Mouse (Mus musculus): Measurements from ENCODE around the gene Ttc1. TPM values are rescaled to one million over a fixed set of nuclear protein-coding genes. Genes with fewer than 3 reads are reported as not detected.

Ttc1 gene
- polyA plus RNA-seq (2015; fragmentation: Nextera tagmentation; extraction: Ambion mirVana), result 54.6 and 58.3 TPM in 2 replicates

DNA sequence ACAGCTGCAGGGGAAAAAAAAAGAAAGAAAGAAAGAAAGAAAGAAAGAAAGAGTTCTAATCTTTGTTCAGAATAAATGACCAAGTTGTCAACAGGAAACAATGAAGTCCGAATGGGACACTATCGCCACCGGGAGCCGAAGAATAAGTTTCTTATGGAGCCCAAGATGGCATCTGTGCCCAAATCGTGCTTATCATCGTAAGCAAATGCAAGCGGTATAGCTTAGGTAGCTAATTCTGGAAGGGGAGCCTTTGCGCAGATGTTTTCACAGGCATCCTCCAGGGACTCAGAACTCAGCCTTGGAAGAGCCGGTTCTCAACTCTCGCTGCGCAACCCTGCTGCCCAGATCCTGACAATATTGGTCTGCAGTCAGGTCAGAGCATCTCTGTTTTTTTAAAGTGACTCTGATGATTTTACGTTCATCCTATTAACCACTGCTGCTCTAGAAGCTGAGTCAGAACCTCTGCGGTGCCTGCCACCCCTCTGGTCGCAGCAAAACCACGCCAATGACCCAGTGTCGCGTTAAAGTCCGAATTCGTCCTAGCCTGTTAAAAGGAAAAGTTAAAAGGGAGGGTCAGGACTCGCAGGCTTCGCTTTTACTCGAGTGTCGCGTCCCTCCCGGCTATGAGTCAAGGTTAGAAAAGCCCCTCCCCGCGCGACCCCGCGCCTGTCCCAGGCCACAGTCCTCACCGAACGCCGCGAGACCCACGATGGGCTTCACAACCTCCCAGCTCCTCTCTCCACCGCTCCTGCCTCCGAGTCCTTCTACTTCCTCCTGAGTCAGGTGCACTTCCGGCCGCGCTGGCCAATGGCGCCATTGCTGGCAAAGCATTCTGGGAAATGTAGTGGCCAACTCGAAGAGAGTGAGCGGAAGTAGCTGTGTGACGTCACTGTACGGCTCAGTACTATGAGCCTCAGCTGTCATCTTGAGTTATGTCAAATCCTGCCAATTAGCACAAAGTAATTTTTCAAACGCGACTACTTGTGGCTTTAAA lies at the start of gene Ttc1:
Gene Ttc1 (minus strand): TSS at position 776 of the 994 bp plus-strand sequence.
- H3K27ac ChIP-seq (ENCODE audit: low read depth, low read length), result peak within 1 kb of the TSS; percentile 76
- H3K27me3 ChIP-seq (replicated peaks; ENCODE audit: control insufficient read depth, insufficient read depth, low read length), result no peaks in the 10 kb centered on the region; the same call in 1 of the 2 replicates
- H3K4me1 ChIP-seq (replicated peaks; ENCODE audit: control insufficient read depth, insufficient read depth, low read length), result no peaks in the 10 kb centered on the region
- no peaks in the 10 kb centered on the region for H3K9me3 ChIP-seq (ENCODE audit: control insufficient read depth)
- peak within 1 kb of the TSS; percentile 72 for H3K4me3 ChIP-seq (ENCODE audit: low read depth, low read length)
- peak within 1 kb of the TSS; percentile 71 for H3K9ac ChIP-seq (ENCODE audit: low read depth, low read length)
- H3K36me3 ChIP-seq (ENCODE audit: control insufficient read depth, insufficient read depth), result peaks cover 21% of the 10 kb centered on the region
- WGBS, result 2% methylated on average over 47 of the region's 47 CpGs
- ATAC-seq, result peak; percentile 99
- H3K4me2 ChIP-seq (replicated peaks; ENCODE audit: low read depth), result peak within 1 kb of the TSS; percentile 73
- TF ChIP-seq CTCF (IDR thresholded peaks at IDR 0.05; ENCODE audit: low read depth), result no peak

DNA sequence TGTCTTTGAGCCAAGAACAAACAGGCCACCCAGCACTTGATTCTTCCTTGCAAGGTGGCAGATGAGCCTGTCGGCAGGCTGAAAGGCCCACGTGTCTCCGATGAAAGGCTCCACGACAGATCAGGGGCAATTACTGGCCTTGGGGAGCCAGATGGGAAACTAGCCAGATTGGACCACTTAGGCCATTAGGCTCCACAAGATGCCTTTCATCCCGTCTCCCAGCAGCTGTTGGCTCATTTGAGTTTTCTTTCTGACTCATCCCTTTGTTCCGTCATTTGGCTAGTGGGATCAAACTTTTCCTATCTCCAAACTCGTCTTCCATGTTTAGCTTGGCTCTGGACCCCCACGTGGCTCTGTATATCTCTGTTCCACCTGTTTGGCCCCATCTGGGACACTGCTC lies 48.2 kb upstream of the Ttc1 start:
- H3K9ac ChIP-seq (ENCODE audit: low read depth, low read length), result no peak overlapping the region
- H3K27me3 ChIP-seq (replicated peaks; ENCODE audit: control insufficient read depth, insufficient read depth, low read length), result no peaks in the 10 kb centered on the region
- no peaks in the 10 kb centered on the region for H3K4me1 ChIP-seq (replicated peaks; ENCODE audit: control insufficient read depth, insufficient read depth, low read length)
- no peak overlapping the region for H3K27ac ChIP-seq (ENCODE audit: low read depth, low read length)
- no peak overlapping the region for H3K4me2 ChIP-seq (replicated peaks; ENCODE audit: low read depth)
- 64% methylated on average over 8 of the region's 8 CpGs for WGBS
- H3K4me3 ChIP-seq (ENCODE audit: low read depth, low read length), result no peak overlapping the region
- no peaks in the 10 kb centered on the region for H3K36me3 ChIP-seq (ENCODE audit: control insufficient read depth, insufficient read depth)
- H3K9me3 ChIP-seq (ENCODE audit: control insufficient read depth), result no peaks in the 10 kb centered on the region
- no peak for ATAC-seq
- TF ChIP-seq CTCF (IDR thresholded peaks at IDR 0.05; ENCODE audit: low read depth), result no peak

DNA sequence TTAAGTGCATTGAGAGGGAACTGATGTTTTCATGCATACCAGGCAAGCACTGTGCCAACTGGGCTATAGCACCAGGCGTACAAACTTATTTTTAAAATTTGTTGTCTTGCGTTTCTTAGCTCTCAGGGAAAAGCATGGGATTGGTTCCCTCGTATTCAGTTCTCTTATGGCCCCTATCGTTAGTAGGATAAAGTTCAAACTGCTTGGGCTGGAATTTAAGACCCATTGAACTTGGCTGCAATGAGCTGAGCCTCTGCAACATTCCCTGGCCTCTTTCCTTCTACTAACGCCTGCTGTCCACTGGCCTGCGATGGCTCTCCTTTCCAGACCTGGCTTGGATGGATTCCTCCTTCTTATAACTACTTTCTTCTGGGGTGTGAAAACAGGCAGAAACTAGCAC lies 42.6 kb upstream of the Ttc1 start:
- WGBS, result 71% methylated on average over 6 of the region's 6 CpGs
- ATAC-seq, result no peak

DNA sequence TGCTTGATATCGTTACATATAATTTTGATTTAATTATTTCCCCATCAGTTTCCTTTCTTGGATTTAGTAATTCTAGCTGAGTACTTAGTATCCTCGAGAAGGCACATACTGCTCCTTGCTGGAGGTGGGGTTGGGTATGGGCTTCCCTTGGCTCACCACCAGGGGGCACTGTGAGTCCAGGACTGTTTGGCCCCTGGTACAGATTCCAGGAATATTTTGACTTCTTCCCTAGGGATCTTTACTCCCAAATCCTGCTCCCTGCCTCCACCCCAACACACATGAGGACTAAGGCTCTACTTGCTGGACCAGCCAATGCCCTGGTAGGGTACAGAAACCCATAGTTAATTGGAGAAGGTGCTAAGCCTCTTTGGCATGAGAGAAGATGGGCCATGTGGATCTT lies 36.0 kb upstream of the Ttc1 start:
- Histone ChIP-seq H3K27ac (ENCODE audit: low read depth, low read length) (no peak overlapping the region), H3K4me3 (ENCODE audit: low read depth, low read length) (no peak overlapping the region), H3K36me3 (ENCODE audit: control insufficient read depth, insufficient read depth) (no peaks in the 10 kb centered on the region), H3K9ac (ENCODE audit: low read depth, low read length) (no peak overlapping the region), H3K27me3 (replicated peaks; ENCODE audit: control insufficient read depth, insufficient read depth, low read length) (no peaks in the 10 kb centered on the region), H3K4me2 (replicated peaks; ENCODE audit: low read depth) (no peak overlapping the region), H3K4me1 (replicated peaks; ENCODE audit: control insufficient read depth, insufficient read depth, low read length) (no peaks in the 10 kb centered on the region), H3K9me3 (ENCODE audit: control insufficient read depth) (no peaks in the 10 kb centered on the region)
- TF ChIP-seq CTCF (IDR thresholded peaks at IDR 0.05; ENCODE audit: low read depth), result peak; percentile 86
- ATAC-seq, result no peak
- 11% methylated on average over 2 of the region's 2 CpGs for WGBS

More for the DNA sequence above, 42.6 kb upstream of the Ttc1 start:
- Histone ChIP-seq H3K4me3 (ENCODE audit: low read depth, low read length) (no peak overlapping the region), H3K9me3 (ENCODE audit: control insufficient read depth) (no peaks in the 10 kb centered on the region), H3K4me1 (replicated peaks; ENCODE audit: control insufficient read depth, insufficient read depth, low read length) (no peaks in the 10 kb centered on the region), H3K27ac (ENCODE audit: low read depth, low read length) (no peak overlapping the region), H3K36me3 (ENCODE audit: control insufficient read depth, insufficient read depth) (no peaks in the 10 kb centered on the region), H3K27me3 (replicated peaks; ENCODE audit: control insufficient read depth, insufficient read depth, low read length) (no peaks in the 10 kb centered on the region), H3K9ac (ENCODE audit: low read depth, low read length) (no peak overlapping the region), H3K4me2 (replicated peaks; ENCODE audit: low read depth) (no peak overlapping the region)
- TF ChIP-seq CTCF (IDR thresholded peaks at IDR 0.05; ENCODE audit: low read depth), result no peak

DNA sequence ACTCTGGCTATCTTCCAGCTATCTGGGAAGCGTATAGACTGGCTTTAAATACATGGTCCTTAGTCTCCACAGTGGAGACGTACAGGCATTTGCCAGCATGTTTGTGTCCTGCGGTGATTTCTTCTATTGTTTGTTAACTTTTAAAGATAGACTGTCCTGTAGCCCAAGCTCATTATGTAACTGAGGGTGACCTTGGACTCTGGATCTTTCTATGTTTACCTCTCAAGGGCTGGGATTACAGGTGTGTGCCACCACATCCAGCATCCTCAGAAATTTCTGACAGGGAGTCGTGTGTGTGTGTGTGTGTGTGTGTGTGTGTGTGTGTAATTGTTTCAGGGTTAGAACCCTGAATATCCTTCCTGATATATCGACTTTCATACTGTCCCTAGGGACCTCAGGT lies 35.3 kb upstream of the Ttc1 start:
- WGBS, result 68% methylated on average over 5 of the region's 5 CpGs
- Histone ChIP-seq H3K27ac (ENCODE audit: low read depth, low read length) (no peak overlapping the region), H3K9me3 (ENCODE audit: control insufficient read depth) (no peaks in the 10 kb centered on the region), H3K27me3 (replicated peaks; ENCODE audit: control insufficient read depth, insufficient read depth, low read length) (no peaks in the 10 kb centered on the region), H3K9ac (ENCODE audit: low read depth, low read length) (no peak overlapping the region), H3K4me3 (ENCODE audit: low read depth, low read length) (no peak overlapping the region), H3K4me1 (replicated peaks; ENCODE audit: control insufficient read depth, insufficient read depth, low read length) (no peaks in the 10 kb centered on the region), H3K4me2 (replicated peaks; ENCODE audit: low read depth) (no peak overlapping the region), H3K36me3 (ENCODE audit: control insufficient read depth, insufficient read depth) (no peaks in the 10 kb centered on the region)
- ATAC-seq, result no peak
- no peak for TF ChIP-seq CTCF (IDR thresholded peaks at IDR 0.05; ENCODE audit: low read depth)

DNA sequence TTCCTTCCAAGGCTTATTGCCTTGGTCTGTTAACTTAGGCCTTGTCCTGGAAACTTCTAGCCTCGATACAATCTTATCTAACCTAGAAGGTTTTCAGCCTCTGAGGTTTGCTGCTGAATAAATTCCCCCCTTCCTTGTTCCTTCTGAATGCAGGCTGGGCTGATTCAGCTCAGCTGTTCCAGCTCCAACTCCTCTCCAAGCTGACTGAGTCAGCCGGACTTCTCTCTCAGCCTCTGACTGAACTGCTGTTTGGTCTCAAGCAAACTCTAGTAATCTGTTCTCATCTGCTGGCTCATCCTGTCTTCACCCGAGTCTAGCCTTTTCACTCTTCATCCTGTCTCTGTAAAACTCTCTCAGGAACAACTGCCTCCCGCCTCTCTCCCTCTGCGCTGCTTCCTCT lies 31.7 kb upstream of the Ttc1 start:
- H3K9ac ChIP-seq (ENCODE audit: low read depth, low read length), result no peak overlapping the region
- no peaks in the 10 kb centered on the region for H3K36me3 ChIP-seq (ENCODE audit: control insufficient read depth, insufficient read depth)
- 62% methylated on average over 5 of the region's 5 CpGs for WGBS
- no peak overlapping the region for H3K4me2 ChIP-seq (replicated peaks; ENCODE audit: low read depth)
- H3K4me1 ChIP-seq (replicated peaks; ENCODE audit: control insufficient read depth, insufficient read depth, low read length), result no peaks in the 10 kb centered on the region
- ATAC-seq, result no peak
- no peak for TF ChIP-seq CTCF (IDR thresholded peaks at IDR 0.05; ENCODE audit: low read depth)
- no peak overlapping the region for H3K4me3 ChIP-seq (ENCODE audit: low read depth, low read length)
- peaks cover 13% of the 10 kb centered on the region for H3K27me3 ChIP-seq (replicated peaks; ENCODE audit: control insufficient read depth, insufficient read depth, low read length)
- no peak overlapping the region for H3K27ac ChIP-seq (ENCODE audit: low read depth, low read length)
- H3K9me3 ChIP-seq (ENCODE audit: control insufficient read depth), result no peaks in the 10 kb centered on the region
